Mouse (Mus musculus): ENCODE results near the gene Sdhaf2.
"Not testable (repeated sequence)": the region's sequence is repeated elsewhere in the genome, so short reads cannot be mapped to it uniquely, and the experiment has no call there.

Sdhaf2 gene

DNA sequence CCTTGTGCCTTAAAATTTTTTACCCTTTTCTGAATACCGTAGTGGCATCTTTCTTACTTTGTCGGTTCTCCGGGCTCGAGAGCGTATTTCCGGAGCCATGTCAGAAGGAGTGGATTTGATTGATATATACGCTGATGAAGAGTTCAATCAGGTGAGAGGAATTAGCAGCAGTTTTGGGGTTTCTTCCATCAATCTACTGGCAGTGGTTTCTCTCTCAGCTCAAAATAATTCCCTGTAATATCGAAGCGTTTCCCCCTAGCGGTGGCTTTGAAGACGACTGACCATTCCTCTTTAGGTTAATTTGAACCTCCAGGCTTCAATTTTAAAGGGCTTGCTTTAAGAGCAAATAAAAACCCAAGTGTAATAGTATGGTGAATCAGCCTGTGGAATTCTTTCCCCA, at the start of gene Sdhaf2:
Gene Sdhaf2 (minus strand): TSS at position 233 of the 400 bp plus-strand sequence.
- peak; percentile 64 for DNase-seq

DNA sequence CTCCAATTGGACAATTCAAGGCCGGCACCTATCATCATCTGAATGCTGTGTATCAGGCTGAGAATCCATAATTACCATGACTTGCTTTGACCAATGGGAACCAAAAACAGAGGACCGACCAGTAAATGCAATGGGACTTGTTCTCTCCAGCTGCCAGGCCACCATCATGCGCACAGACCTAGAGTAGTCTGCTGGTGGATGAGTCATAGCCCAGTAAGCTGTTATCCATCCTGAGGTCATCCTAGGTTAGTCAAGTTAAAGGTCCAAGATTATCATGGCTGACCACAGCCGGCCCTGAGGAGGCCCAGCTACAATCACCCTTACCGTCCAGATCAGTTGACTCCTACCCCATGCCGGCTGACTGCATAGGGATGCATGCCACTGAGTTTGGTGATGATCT, 43.7 kb upstream of the Sdhaf2 start:
- DNase-seq: no peak

DNA sequence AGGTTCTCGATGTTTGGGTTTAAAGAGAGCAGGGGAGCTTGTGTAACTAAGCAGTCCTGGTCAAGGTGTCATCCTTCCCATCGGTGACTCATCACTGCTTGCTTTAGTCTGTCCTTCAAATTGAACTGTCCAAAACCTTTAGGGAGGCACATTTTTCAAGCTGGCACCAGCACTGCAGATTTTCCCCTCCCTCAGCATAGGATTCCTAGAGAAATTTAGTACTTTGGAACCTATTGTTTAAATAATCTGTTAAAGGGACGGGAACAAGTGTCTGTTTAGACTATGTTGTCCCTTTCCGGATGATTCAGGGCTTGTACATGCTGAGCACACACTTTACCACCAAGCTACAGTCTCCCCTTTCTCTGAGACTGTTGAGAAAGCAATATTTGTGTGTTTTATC, 39.3 kb upstream of the Sdhaf2 start:
- no peak for DNase-seq

DNA sequence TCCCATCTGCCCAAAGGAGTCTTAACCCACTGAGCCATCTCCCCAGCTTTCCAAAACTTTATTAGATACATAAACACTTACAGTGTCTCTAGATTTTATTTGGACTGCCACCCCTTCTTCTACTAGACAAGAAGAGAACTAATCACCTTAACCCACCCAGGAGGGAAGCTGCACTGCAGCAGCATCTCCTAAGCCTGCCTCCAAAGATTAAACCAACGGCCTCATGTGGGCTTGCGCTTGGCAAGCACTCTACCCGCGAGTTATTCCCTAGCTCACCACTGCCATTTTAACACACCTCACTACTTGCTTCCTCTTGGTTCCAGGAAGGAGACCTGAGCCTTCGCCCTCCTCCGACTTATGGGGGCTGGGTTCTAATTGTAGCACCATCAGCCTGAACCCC, 38.3 kb upstream of the Sdhaf2 start:
- DNase-seq: no peak

DNA sequence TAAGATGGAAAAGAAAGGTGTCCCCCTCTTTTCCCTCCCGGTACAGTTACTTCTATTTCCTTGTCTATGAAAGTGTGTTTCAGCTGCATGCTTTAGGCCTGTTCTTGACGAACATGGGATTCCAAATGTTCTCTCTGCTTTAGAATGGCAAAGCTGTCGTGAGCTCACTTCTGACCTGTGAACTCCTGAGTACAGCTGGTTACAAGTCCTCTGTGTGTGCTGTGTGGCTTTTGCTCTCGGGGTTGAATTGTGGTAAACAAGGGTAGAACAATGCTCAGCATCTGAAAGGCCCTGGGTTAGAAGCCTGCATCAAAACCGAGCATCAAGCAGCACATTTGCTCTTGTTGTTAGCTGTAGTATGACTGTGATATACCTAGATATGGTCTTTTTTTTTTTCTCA, 36.4 kb upstream of the Sdhaf2 start:
- no peak for DNase-seq

DNA sequence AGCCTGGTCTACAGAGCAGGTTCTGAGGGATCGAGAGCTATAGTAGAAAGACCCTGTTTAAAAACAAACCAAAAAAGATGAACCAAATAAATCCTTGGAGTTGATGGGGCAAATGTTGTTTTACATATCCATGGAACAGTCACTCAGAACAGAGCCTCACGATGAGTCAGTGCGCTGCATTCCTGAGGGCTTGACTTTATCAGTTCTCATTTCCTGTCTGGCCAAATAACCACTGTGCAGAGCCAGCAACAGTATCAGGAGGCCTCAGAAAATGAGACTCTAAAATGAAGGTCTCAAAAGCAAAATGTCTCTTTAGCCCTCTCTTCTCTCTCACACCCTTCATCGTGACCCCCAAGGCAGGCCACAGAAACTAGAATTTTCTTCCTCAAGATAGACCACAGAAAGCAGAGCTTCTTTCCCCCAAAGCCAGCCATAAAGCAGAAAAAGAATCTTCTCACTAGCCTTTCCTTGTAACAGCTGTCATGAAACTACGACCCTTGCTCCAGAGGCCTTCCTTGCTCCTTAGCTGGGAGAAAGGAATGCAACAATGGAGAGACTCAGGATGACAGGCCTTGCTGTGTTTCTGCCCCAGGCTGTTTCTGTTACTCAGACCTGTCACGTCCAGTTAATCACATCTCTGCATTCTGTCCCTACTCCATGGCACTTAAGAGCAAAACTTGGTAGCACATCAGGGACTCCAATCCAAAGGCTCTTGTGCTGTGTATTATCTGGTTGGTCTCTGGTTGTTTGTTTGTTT, 35.8 kb upstream of the Sdhaf2 start:
- no peak for DNase-seq

DNA sequence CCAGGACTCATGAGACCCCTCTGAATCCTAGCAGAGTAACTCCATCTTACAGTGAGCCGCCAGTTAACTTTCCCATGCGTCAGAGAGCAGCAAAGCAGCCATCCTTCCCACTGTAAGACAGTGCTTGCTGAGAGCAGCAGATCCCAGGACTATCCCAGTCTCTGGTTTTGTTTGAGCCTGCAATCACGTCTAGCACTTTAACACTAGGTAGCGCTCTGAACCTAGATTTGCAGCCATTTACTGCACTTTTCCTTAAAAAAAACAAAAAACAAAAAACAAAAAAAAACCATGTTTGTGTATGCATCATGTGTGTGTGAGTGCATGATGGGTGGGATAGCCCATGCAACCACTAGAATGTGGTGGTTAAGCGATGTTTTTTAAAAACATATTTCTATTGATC, 34.2 kb upstream of the Sdhaf2 start:
- DNase-seq: no peak

DNA sequence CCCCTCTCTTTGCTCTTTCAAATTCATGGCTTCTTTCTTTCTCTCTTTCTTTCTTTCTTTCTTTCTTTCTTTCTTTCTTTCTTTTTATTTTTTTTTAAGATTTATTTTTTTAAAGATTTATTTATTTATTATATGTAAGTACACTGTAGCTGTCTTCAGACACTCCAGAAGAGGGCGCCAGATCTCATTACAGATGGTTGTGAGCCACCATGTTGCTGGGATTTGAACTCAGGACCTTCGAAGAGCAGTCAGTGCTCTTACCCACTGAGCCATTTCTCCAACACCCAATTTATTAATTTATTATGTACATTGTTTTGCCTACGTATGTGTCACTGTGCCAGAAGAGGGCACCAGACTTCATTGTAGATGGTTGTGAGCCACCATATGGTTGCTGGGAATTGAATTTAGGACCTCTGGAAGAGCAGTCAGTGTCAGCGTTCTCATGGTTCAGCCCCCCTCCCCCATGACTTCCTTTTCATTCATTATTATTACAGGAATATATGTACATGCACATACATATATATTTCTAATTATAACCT, 32.0 kb upstream of the Sdhaf2 start:
- not testable (repeated sequence) for DNase-seq

DNA sequence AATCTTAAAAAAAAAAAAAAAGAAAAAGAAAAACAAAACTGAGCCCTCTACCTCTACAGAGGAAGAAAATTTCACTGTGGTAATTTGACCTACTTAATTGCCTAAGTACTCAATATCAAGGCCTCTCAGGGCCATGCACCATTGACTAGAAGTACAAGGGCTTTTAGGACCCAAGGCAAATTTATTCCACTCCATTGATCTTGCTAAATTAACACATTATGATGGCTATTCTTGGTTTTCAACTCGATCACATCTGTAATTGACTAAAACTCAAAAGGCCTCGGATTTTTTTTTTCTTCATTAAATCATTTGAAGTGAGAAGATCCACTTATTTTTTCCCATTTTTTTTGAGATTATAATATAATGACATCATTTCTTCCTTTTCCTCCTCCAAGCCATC, 31.5 kb upstream of the Sdhaf2 start:
- DNase-seq: no peak

DNA sequence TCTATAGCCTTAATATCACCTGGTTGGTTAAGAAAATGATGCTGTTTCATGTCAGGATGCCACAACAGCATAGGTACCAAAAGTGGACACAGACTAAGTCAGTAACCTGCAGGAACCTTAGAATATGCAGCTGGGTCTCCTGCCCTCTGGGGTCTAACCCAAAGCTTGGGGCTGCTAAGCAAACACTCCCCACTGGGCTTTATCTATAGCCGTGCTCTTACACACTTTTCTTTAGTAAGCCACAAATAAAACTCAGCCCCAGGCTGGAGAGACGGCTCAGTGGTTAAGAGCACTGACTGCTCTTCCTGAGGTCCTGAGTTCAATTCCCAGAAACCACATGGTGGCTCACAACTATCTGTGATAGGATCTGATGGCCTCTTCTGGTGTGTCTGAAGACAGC, 31.1 kb upstream of the Sdhaf2 start:
- no peak for DNase-seq

DNA sequence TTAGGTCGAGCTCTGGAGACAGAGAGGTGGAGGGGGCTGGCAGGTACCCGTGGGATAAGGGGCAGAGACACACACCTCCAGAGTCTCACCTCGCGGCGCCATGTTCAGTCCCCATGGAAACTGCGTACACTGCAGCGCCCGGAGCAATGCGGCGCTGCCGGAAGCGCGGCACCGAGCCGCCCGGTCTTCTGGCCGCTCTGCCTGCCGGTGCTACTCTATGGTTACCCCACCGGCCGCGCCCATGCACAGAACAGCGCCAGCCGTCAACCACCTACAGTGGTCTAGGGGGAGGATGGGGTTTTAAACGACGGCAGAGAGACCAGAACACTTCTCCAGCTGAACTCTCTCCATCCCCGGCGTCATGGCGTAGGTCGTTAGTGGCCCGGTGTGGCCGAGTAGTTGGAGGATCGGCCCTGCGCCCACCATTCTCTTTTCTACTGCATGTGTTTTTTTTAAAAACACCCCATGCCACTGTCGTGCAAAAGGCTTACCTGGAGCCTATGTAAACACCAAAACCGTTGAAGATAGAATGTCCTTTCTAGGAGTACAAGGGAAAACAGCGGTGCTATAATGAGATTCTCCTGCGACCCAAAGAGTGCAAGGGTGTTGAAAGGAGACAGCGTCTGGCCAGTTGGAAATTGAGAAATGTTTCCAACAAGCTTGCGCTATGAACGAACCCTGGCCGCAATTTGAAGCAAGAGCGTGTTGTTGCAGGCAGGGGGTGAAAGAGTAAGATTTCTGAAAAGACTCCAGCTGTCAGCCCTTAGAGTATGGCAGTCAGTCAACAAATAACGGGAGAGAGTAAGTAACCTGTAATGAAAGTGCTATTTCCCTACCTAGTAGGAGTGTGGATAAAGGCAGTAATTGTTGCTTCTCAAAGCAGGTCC, 29.9 kb upstream of the Sdhaf2 start, which contains the start of gene Tmem216:
Gene Tmem216 (minus strand): TSS at position 615 of the 887 bp plus-strand sequence.
- peak; percentile 83 for DNase-seq

DNA sequence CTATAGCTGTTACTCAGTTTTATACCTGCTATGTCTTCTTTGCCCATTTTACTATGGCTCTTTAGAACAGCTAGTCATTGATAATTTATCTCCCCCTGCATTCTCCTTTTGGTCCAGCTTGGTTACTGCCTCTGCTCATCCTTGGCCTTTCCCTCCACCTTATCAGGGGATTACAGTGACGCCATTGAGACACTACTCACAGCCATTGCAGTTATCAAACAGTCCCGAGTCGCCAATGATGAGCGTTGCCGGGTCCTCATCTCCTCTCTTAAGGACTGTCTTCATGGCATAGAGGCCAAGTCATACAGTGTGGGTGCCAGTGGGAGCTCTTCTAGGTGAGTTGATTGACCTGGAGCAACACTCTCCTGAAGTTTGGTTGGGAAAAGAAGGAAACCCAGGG, 13.5 kb upstream of the Sdhaf2 start:
- DNase-seq: no peak

DNA sequence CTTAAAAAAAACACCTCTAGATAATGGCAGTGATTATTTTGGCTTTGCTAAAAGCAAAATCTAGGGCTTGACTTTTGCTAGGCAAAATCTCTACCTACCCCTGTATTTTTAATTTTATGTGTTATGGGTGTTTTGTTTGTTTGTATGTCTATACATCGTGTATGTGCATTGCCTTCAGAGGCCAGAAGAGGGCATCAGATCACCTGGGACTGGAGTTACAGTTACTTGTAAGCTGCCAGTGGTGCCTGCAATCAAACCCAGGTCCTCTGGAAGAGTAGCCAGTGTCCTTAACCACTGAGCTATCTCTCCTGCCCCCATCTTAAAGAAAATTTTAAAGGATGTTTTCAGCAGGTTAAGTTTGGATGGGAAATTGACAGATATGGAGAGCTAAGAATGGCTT, 4.1 kb upstream of the Sdhaf2 start:
- DNase-seq: no peak

DNA sequence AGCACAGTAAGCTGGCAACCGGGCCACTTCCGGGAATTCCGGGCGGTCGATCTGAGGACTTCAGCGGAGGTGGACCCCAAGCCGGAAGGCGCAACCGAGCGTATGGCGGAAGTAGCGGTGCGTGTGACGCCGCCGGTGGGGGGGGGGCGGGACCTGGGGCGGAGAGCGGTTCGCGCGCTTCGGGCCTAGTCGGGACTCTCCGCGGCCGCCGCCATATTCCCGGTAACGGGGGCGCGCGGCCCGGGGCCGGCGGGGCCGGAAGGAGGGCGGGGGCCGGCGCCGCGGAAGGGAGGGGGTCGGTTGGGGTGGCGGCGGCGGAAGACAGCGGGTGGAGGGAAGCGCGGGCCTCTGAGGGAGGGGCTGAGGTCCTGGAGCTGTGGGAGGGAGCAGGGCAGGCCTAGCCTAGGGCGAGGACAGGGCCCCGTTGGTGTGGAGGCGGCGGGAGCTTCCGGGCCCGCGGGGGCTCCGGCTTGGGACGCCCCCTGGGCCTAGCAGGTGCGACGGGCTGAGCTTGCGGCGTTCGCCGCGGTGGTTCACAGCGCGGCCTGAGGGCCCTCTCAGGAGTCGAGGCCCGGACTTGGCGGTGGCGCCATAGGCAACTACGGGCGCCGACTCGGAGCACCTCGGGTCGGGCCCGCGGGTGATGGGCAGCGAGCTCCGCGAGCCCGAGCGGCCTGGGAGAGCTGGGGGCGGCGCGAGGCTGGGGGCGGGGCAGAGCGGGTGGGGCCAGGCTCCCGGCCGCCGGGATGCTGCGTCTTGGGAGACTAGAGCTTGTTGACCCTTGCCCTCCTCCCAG, 638 bp downstream of the Sdhaf2 start, which contains the start of gene Cpsf7:
Gene Cpsf7 (plus strand): TSS at position 161 of the 796 bp plus-strand sequence.
- DNase-seq: peak; percentile 89

DNA sequence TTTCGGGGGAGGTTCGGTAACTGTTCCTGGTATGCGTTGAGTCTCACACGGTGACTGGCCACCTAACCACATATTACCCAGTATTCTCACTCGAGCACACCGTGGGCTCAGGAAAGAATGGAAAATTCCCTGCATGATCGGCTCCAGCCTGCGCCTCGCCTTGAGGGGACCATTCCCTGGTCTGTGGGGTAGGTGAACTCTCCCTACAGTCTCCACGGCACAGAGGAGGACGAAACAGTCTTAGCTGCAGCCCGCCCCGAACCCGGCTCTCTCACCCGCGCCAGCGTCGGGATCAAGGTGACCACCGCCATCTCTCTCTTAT, 1.2 kb downstream of the Sdhaf2 start:
- no peak for DNase-seq

DNA sequence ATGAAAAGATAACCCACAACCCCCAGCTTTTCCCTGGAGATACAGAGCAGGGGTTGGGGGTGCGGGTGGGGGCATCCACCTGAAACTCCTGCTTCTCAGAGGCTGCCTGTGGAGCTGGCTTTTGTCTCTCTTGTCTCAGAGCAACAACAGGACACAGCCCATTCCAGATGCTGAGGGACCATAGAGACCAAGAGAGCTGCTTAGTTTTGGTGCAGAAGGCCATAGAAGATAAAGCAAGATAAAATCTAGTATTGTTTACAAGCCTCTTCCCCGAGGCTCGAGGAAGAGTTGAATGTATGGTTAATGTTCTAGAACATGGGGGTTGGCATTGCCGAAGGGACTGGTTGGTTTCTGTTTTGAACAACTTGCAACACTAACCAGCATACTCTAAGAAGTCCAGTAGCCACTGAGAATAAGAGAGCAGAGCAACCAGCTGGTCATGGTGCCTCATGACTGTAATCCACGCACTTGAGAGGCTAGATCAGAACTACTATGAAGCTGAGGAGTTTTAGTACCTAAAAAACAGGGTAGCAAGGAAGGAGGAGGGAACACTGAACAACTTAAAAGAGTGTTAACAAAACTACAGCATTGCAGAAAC, 2.4 kb downstream of the Sdhaf2 start:
- DNase-seq: no peak

DNA sequence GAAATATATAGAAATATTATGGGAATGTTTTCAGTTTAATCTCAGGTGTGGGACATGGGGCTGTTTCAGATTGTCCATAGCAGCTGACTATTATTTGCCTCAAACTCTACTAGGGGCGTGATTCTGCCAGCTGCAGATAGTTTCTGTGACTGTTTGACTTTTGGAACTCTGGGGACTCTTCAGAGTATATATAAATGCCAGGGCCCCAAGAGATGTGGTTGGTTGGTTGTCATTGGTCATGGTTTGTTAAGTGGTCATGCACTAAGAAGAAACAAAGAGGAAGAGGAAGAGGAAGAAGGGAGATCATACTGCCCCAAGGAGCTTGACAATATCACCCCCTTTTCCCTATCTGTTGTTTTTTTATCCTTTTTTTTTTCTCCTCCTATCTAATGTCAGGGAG, 4.0 kb downstream of the Sdhaf2 start:
- no peak for DNase-seq

DNA sequence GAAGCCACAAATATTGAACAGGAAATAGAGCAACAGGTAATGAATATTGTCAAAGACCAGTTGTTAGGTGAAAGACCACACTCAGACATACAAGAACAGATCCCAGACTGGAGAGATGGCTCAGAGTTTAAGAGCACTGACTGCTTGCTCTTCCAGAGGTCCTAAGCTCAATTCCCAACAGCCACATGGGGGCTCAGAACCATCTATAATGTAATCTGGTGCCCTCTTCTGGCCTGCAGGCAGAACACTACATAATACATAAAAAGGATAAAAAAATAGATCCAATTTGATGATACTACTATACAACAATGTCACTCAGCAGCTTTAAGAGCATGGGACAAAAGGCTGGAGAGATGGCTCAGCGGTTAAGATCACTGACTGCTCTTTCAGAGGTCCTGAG, 5.6 kb downstream of the Sdhaf2 start:
- no peak for DNase-seq

DNA sequence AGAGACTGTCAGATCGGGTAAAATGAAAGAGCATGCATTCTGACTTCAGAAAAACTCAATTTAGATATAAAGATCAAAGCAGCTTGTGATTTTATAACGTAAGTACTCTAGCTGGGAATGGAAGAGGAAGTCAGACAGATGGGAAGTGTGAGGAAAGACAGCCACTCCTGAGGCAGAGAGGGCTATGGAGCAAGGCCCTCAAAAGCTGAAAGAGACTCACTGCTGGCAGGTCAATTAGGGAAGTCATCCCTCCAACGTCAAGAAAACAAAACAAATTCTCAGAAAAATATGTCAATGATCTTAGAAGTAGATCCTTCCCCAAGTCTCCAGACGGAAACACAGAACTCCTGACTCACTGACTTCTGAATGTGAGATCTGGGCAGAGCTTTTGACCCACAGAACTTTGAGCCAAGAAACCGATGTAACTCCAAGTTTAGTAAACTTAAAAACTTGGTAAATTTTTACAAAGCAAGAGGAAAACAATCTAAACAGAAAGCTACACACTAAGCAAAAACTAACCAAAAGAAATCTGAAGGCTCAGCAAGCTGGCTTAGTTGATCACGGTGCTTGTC, 15.1 kb downstream of the Sdhaf2 start:
- DNase-seq: no peak

DNA sequence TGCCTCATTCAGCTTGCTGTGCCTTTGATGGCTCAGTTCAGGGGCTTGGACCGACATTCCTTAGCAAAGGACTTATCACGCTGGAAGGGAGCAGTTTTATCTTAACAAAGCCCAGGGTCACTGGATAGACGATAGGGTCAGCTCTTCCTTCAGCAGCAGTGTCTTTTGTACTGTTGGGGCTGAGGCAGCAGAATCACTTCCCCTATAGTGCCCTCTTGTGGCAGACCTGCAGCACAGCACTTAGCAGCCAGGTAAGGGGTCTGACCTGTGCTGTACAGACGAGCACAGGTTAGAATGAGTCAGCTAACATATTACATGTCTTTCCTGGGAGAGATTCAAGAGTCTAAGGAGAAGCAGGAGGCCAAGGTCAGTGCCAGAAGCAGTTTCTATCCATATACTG, 23.4 kb downstream of the Sdhaf2 start:
- peak; percentile 42 for DNase-seq

DNA sequence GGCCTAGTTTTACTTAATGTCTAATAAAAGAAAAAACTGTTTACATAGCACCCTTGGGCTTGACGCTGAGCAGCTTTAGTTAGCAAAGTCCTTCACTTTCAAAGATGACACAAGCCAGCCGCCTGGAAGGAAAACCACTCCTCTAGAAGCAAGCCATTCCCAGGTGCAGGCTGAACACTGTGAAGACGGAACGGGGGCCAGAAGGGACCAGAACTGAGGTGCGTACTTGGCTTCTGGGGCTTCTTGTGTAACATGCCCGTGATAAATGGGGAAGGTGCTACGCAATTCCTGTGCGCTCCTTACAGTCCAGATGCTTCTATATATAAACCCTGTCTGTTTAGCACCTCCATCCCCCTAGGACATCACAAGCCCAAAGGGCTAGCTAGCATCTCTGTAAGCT, 25.4 kb downstream of the Sdhaf2 start:
- DNase-seq: no peak

DNA sequence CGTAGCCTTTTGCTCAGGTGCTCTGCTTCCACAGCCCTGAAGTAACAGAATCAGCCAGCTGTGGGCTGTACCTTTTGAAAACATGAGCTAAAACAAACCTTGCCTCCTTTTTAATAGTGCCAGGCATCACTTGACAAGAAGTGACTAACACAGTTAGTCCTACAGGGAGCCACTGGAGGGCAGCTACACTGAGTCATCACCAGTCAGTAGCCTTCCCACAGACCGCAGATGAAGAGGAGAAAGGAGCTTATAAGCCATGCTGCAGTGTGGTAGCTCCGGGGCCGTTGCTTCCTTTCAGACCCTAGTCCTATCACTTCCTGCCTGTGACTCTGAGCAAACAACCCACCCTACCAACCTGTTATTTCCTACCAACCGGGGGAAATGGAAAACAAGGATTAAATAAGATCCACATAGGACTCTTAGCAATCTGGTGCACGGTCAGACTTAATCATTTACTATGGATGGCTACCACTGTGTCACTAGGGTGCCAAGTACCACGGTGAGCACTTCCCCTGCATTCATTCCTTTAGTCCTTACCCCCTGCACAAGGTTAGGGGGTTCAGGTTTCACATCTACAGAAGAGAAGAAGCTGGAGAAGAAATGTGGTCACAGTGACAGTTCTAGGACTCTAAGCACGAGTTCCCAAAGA, 28.3 kb downstream of the Sdhaf2 start:
- DNase-seq: no peak
